Mouse (Mus musculus) testis, adult 2 months (tissue): ENCODE measurements around the gene B4galnt4. TPM values are rescaled to one million over a fixed set of nuclear protein-coding genes. Genes with fewer than 3 reads are reported as not detected.
"Not testable (repeated sequence)": the region's sequence is repeated elsewhere in the genome, so short reads cannot be mapped to it uniquely, and the experiment has no call there.

Experiments used
- H3K27ac ChIP-seq: fragments of 200-500 bp; 2 replicates; pipeline ENCODE4 v1.5.1; 2012; ENCODE audit warnings: low read depth, low read length; ENCODE audit not compliant: control insufficient read depth, insufficient read depth
- H3K27me3 ChIP-seq: fragments of 200-500 bp; 2 replicates; pipeline ENCODE4 v1.6.1; 2012; ENCODE audit warnings: mild to moderate bottlenecking, low read length, moderate library complexity; ENCODE audit not compliant: control insufficient read depth, insufficient read depth
- H3K36me3 ChIP-seq: fragments of 200-500 bp; 2 replicates; pipeline ENCODE4 v1.6.1; 2012; ENCODE audit warnings: mild to moderate bottlenecking, low read length; ENCODE audit not compliant: control insufficient read depth, insufficient read depth
- H3K4me1 ChIP-seq: fragments of 200-500 bp; 2 replicates; pipeline ENCODE4 v1.6.1; 2012; ENCODE audit warnings: low read length; ENCODE audit not compliant: control insufficient read depth, insufficient read depth
- H3K4me3 ChIP-seq: fragments of 200-500 bp; 2 replicates; pipeline ENCODE4 v1.5.1; 2012; ENCODE audit warnings: low read depth, mild to moderate bottlenecking, low read length, moderate library complexity, mixed read lengths; ENCODE audit not compliant: control insufficient read depth
- CTCF ChIP-seq: fragments of 200-500 bp; IDR thresholded peaks from 2 replicates; pipeline ENCODE4 v1.5.1; 2012; ENCODE audit warnings: low read depth, mild to moderate bottlenecking, inconsistent platforms, low read length, moderate library complexity; ENCODE audit not compliant: control insufficient read depth, insufficient read depth, insufficient replicate concordance
- POLR2A ChIP-seq: fragments of 200-500 bp; IDR thresholded peaks from 2 replicates; pipeline ENCODE4 v1.6.1; 2012; ENCODE audit warnings: low read depth, mild to moderate bottlenecking, inconsistent platforms, low read length, moderate library complexity; ENCODE audit not compliant: control insufficient read depth
- polyA plus RNA-seq: library from polyadenylated mRNA; depleted of rRNA; stranded (reverse); fragments of >200 nt; gene quantifications from 2 replicates; pipeline ENCODE4 v1.2.3, GENCODE M21; 2012; rRNA removed

Gene B4galnt4
- 18.0 and 23.7 TPM in 2 replicates for polyA plus RNA-seq

DNA sequence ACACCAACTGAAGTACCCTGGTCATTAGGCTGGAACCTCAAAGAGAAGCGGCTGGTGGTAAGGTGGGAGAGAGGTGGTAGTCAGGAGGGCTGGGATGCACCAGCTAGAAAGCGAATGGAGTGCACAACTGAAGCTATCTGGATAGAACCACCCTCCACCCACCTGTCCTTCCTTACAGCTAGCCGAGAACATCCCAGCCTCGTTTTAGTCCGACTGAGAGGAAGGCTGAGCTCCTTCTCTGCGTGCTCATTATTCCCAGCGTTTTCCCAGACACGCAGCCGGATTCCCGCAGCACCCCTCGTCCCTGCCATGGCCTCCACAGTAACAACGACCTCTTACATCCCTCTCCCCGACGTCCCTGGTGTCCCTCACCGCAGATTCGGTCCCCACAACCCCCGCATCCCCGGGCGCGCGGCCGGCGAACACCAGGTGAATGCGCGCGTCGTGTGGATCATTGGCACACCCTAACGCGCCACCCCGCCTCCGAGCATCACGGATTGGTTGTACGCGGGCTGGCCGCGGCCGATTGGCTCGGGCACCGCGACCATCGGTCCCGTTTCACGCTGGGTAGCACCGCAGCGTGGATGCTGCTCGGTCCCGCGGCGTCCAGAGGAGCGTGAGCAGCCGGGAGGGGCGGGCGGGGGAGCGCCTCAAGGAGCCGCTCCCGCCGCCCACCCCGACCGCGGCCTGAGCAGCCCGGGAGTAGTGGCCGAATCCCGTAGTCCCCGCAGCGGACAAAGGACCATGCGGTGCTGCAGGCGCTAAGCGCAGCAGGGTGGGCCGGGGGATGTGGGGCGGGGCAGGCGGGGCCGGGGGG, at the start of gene B4galnt4:
Gene B4galnt4 (plus strand): TSS at position 679 of the 817 bp plus-strand sequence.
- H3K27ac ChIP-seq: no peak within 1 kb of the TSS
- TF ChIP-seq CTCF: no peak
- TF ChIP-seq POLR2A: no peak
- H3K36me3 ChIP-seq: no peaks in the 10 kb centered on the region
- H3K27me3 ChIP-seq: no peaks in the 10 kb centered on the region; the same call in 1 of the 2 replicates
- H3K4me3 ChIP-seq: peak within 1 kb of the TSS; percentile 87
- H3K4me1 ChIP-seq: peaks cover 8% of the 10 kb centered on the region

DNA sequence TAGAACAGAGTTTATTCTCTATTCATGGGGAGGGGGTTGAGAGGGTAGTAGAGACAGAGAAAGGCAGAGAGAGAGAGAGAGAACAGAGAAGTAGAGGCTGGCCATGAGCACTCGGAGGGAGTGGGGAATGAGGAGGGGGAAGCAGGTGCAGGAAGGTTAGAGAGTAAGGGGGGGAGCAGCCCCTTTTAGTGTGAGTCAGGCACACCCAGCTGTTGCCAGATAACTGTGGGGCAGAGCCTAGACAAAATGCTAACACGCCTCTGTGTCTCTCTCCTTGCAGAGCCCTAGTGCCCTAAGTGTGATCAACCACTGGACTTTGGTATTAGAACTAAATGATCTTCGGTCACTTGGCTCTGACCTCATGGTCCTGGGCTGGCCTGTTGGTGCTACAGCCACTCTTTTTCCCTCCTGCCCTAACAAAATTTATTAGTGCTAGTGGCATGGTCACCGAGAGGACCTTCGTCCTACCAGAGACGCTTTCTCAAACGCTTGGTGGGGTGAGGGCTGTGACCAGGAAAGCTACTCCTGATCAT, 49.6 kb upstream of the B4galnt4 start:
- 0 out of 2 replicates have a peak overlapping the region, but pooled peaks have one; percentile 26 for H3K27ac ChIP-seq

DNA sequence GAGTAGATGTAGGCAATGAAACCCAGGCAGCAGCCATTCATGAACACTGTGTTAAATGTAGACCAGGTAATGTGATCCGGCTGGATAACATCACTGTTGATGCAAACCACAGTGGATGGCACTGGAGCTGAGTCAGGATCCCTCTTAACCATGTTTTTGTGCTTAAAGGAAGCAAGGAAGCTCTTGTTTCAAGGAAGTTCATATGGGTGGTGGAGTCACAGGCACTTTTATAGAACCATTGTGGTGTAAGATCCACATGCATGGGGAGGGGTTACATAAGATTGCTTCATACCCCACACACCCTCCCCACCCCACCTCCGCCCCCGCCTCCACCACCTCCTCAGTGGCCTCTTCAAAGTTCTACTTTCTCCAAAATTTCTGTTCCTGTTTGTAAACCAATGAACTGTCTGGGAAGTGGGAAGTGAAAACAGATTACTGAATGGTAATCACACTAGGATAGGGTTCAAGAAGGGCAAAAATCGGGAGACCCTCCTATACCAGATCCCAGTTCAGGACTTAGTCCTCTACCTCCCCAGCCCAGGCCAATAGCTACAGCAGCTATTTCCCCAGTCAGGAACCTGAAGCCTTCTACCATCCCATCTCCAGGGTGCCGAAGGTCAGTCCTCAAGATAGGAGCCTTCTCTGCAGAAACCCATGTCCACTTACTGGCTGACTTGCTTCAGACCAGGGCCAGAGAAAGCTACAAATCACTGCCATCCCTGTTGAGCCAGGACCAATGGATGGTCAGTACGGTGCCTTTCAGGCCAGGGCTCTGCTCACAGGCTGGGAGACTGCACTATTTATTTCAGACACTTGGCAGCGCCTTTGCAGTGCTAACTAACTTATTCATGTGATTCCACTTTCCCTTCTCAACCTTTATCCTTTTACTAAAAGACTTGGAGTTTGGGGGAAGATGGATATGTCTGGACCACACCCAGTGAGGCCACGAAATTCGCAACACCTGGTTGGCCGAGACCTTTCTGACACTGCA, 43.9 kb upstream of the B4galnt4 start:
- Histone ChIP-seq H3K27me3 (no peaks in the 10 kb centered on the region), H3K27ac (no peak overlapping the region), H3K4me1 (peaks cover 3% of the 10 kb centered on the region; the same call in 1 of the 2 replicates), H3K36me3 (no peaks in the 10 kb centered on the region), H3K4me3 (no peak overlapping the region)
- TF ChIP-seq POLR2A: no peak
- no peak for TF ChIP-seq CTCF

More for the DNA sequence above, 49.6 kb upstream of the B4galnt4 start:
- TF ChIP-seq POLR2A (no peak), CTCF (no peak)
- Histone ChIP-seq H3K36me3 (no peaks in the 10 kb centered on the region), H3K4me3 (no peak overlapping the region), H3K27me3 (no peaks in the 10 kb centered on the region), H3K4me1 (peaks cover 5% of the 10 kb centered on the region)

DNA sequence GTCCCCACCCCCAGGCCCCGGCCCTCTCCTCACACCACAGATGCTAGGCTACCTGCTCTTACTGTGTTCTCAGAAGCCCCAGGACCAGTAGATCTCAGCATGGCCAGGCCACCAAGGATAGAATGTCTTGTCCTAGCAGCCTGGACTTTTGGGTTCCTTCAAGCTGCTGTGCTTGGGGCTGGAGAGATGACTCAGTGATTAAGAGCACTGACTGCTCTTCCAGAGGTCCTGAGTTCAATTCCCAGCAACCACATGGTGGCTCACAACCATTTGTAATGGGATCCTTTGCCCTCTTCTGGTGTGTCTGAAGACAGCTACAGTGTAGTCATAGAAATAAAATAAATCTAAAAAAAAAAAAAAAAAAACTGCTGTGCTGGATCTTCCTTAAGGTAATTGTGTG, 43.1 kb upstream of the B4galnt4 start, which contains the start of gene Ifitm6:
Gene Ifitm6 (minus strand): TSS at position 101 of the 400 bp plus-strand sequence.
- H3K36me3 ChIP-seq, H3K4me3 ChIP-seq, H3K27ac ChIP-seq, H3K27me3 ChIP-seq, H3K4me1 ChIP-seq: not testable (repeated sequence)

DNA sequence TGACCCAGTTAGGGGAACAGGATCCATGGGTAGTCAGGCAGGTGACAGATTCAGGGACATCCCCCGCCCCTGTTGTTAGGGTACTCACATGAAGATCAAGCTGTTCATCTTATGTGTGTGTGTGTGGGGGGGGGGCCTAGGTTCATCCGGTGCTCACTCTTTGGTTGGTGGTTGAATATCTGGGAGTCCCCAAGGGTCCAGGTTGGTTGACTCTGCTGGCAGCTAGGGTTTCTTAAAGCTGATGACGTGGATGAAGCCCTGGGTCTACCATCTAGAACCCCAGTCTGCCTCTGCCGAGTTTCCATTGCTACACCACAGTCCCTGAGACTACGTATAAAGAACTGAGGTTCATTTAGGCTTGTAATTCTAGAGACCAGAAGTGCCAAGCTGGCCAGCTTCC, 41.9 kb upstream of the B4galnt4 start:
- H3K27ac ChIP-seq: no peak overlapping the region
- H3K4me1 ChIP-seq: peaks cover 3% of the 10 kb centered on the region; the same call in 1 of the 2 replicates
- no peaks in the 10 kb centered on the region for H3K36me3 ChIP-seq
- TF ChIP-seq CTCF (no peak), POLR2A (no peak)
- H3K27me3 ChIP-seq: no peaks in the 10 kb centered on the region
- no peak overlapping the region for H3K4me3 ChIP-seq

DNA sequence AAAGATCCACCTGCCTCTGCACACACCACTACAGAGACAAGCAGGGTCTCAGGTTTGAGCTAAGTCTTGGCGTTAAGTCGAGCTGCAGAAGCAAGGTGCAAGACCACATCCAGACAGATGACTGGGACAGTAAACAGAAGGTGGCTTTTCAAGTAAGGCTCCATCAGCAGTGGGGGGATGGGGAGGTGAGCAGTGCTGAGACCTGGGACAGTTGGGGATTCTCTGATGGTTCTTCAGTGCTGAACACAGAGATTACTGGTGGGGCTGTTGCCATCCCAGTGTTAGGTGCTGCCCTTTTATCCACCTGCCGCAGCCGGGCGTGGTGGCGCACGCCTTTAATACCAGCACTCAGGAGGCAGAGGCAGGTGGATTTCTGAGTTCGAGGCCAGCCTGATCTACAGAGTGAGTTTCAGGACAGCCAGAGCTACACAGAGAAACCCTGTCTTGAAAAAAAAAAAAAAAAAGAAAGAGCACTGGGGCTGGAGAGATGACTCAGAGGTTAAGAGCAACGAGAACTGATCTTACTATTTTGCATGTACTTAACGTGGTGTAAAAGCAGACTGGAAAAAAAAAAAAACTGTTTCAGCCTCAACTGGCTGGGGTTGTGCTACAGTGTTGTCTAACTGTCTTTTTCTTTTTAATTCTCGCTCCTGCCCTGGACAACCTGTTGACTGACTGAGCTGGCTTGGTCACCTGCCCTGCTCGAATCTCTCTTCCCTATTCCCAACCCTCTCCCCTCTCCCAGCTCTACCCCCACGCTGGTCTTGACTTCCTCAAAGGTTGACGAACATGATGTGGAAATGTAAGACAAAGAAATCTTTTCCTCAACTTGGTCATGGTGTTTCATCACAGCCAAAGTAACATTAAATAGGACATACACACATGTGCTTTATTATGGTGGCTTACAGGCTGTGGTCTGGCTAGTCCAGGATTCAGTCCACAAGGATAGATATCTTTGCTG, 39.1 kb upstream of the B4galnt4 start:
- Histone ChIP-seq H3K4me1 (peaks cover 3% of the 10 kb centered on the region; the same call in 1 of the 2 replicates), H3K27ac (no peak overlapping the region), H3K36me3 (no peaks in the 10 kb centered on the region), H3K4me3 (no peak overlapping the region), H3K27me3 (no peaks in the 10 kb centered on the region)
- TF ChIP-seq POLR2A (no peak), CTCF (no peak)
